Comparison of ENCODE assay signal across 18 mouse cellular contexts in genomic region chr13:100526649-100527038, GRCm38 (mm10). TPM values are rescaled to one million over a fixed set of nuclear protein-coding genes. Genes with fewer than 3 reads are reported as not detected.
DNase-seq lines count a peak whose midpoint lies in the region; ATAC-seq and TF ChIP-seq lines count a peak whose summit lies in the region.
"Had no signal": no experiment of that assay in that cellular context is flagged by ENCODE, and none has a peak within 500 bp of the region (broad histone marks: within the 10 kb centered on the region; RNA-seq: fewer than 3 reads in every experiment).

No protein-coding gene starts in this region.

- no peak for DNase-seq in forebrain, postnatal 0 days
- no peak for DNase-seq in forebrain, embryonic 11.5 days (ENCODE audit: low spot score)
- no peak for DNase-seq in kidney, postnatal 0 days (ENCODE audit: low spot score)
- no peak for DNase-seq in kidney, postnatal 10 days
- DNase-seq in right cerebral cortex, postnatal 4 days = no peak
- DNase-seq in right cerebral cortex, adult 18-20 months = no peak
- DNase-seq: adrenal gland, postnatal 10 days; gastrocnemius, postnatal 25 days; heart, postnatal 36 days; lung, adult 2 months; thymus, adult 2 months had no signal

- H3K27ac ChIP-seq in forebrain, postnatal 0 days (ENCODE audit: low read depth, low read length) = peak overlapping the region; percentile 71
- no peak overlapping the region for H3K27ac ChIP-seq in forebrain, embryonic 11.5 days (ENCODE audit: low read depth, low read length)
- peak overlapping the region; percentile 19; the same call in 1 of the 2 replicates for H3K27ac ChIP-seq in kidney, postnatal 0 days
- peak overlapping the region; percentile 58; the same call in 1 of the 2 replicates for H3K27ac ChIP-seq in intestine, embryonic 15.5 days
- peak overlapping the region; percentile 53; the same call in 1 of the 2 replicates for H3K27ac ChIP-seq in liver, embryonic 15.5 days (replicated peaks)
- H3K27ac ChIP-seq: embryonic facial prominence, embryonic 10.5 days; macrophage had no signal

- no peak overlapping the region for H3K4me3 ChIP-seq in forebrain, postnatal 0 days (ENCODE audit: low read depth, low read length)
- no peak overlapping the region for H3K4me3 ChIP-seq in forebrain, embryonic 11.5 days (ENCODE audit: low read depth, low read length)
- no peak overlapping the region for H3K4me3 ChIP-seq in kidney, postnatal 0 days (replicated peaks; ENCODE audit: low read depth, low read length)
- H3K4me3 ChIP-seq in intestine, embryonic 15.5 days (replicated peaks) = no peak overlapping the region
- H3K4me3 ChIP-seq in liver, embryonic 15.5 days (replicated peaks) = no peak overlapping the region
- H3K4me3 ChIP-seq: embryonic facial prominence, embryonic 10.5 days had no signal

- H3K4me1 ChIP-seq in forebrain, postnatal 0 days (ENCODE audit: insufficient read depth) = peaks cover 3% of the 10 kb centered on the region; the same call in 1 of the 2 replicates
- H3K4me1 ChIP-seq in forebrain, embryonic 11.5 days (replicated peaks; ENCODE audit: control insufficient read depth, insufficient read depth, low read length) = no peaks in the 10 kb centered on the region
- no peaks in the 10 kb centered on the region for H3K4me1 ChIP-seq in kidney, postnatal 0 days (replicated peaks; ENCODE audit: insufficient read depth, low read length)
- H3K4me1 ChIP-seq in intestine, embryonic 15.5 days (replicated peaks) = peaks cover 12% of the 10 kb centered on the region
- H3K4me1 ChIP-seq in liver, embryonic 15.5 days (replicated peaks) = peaks cover 16% of the 10 kb centered on the region
- H3K4me1 ChIP-seq: embryonic facial prominence, embryonic 10.5 days had no signal

- no peaks in the 10 kb centered on the region for H3K36me3 ChIP-seq in forebrain, postnatal 0 days (ENCODE audit: insufficient read depth)
- H3K36me3 ChIP-seq in forebrain, embryonic 11.5 days (ENCODE audit: control insufficient read depth, insufficient read depth, low read length) = no peaks in the 10 kb centered on the region
- no peaks in the 10 kb centered on the region for H3K36me3 ChIP-seq in kidney, postnatal 0 days (ENCODE audit: insufficient read depth, low read length)
- no peaks in the 10 kb centered on the region for H3K36me3 ChIP-seq in intestine, embryonic 15.5 days
- H3K36me3 ChIP-seq in liver, embryonic 15.5 days (replicated peaks) = 0 out of 2 replicates have a peak, but pooled peaks cover 5% of the 10 kb centered on the region

- no peak for TF ChIP-seq CTCF in forebrain, postnatal 0 days (IDR thresholded peaks at IDR 0.05; ENCODE audit: low read depth)
- no peak for TF ChIP-seq CTCF in kidney, postnatal 0 days (IDR thresholded peaks at IDR 0.05; ENCODE audit: low read depth)

- no peaks in the 10 kb centered on the region for H3K9me3 ChIP-seq in forebrain, postnatal 0 days (ENCODE audit: low read length)
- H3K9me3 ChIP-seq in forebrain, embryonic 11.5 days (ENCODE audit: control insufficient read depth, low read length) = no peaks in the 10 kb centered on the region
- no peaks in the 10 kb centered on the region for H3K9me3 ChIP-seq in kidney, postnatal 0 days (replicated peaks; ENCODE audit: low read length)
- H3K9me3 ChIP-seq in intestine, embryonic 15.5 days = no peaks in the 10 kb centered on the region
- H3K9me3 ChIP-seq in liver, embryonic 15.5 days (replicated peaks) = no peaks in the 10 kb centered on the region

- 79% methylated on average over 6 of the region's 6 CpGs for WGBS in forebrain, postnatal 0 days
- WGBS in forebrain, embryonic 11.5 days = 83% methylated on average over 6 of the region's 6 CpGs
- 39% methylated on average over 6 of the region's 6 CpGs for WGBS in kidney, postnatal 0 days
- WGBS in intestine, embryonic 15.5 days = 48% methylated on average over 6 of the region's 6 CpGs
- 50% methylated on average over 6 of the region's 6 CpGs for WGBS in liver, embryonic 15.5 days (ENCODE audit: insufficient replicate concordance)

- H3K27me3 ChIP-seq in forebrain, postnatal 0 days (ENCODE audit: insufficient read depth, low read length) = no peaks in the 10 kb centered on the region
- no peaks in the 10 kb centered on the region for H3K27me3 ChIP-seq in forebrain, embryonic 11.5 days (ENCODE audit: control insufficient read depth, insufficient read depth, low read length)
- no peaks in the 10 kb centered on the region for H3K27me3 ChIP-seq in kidney, postnatal 0 days (ENCODE audit: insufficient read depth, low read length)
- H3K27me3 ChIP-seq in intestine, embryonic 15.5 days (replicated peaks) = no peaks in the 10 kb centered on the region
- no peaks in the 10 kb centered on the region for H3K27me3 ChIP-seq in liver, embryonic 15.5 days

- no peak for ATAC-seq in forebrain, postnatal 0 days
- no peak for ATAC-seq in forebrain, embryonic 11.5 days (replicated peaks; ENCODE audit: low FRiP score)
- ATAC-seq in kidney, postnatal 0 days (replicated peaks; ENCODE audit: low FRiP score, low read depth) = no peak; the same call in 1 of the 2 replicates
- 0 out of 2 replicates have a peak, but pooled peaks have one; percentile 17 for ATAC-seq in intestine, embryonic 15.5 days
- ATAC-seq in liver, embryonic 15.5 days (ENCODE audit: insufficient read depth) = no peak
- ATAC-seq: hindbrain, embryonic 16.5 days had no signal

- no peak overlapping the region for H3K9ac ChIP-seq in forebrain, postnatal 0 days
- no peak overlapping the region for H3K9ac ChIP-seq in forebrain, embryonic 11.5 days (ENCODE audit: low read length)
- H3K9ac ChIP-seq in kidney, postnatal 0 days (ENCODE audit: low read depth, low read length) = no peak overlapping the region
- H3K9ac ChIP-seq in intestine, embryonic 15.5 days = no peak overlapping the region
- no peak overlapping the region for H3K9ac ChIP-seq in liver, embryonic 15.5 days

- no peak overlapping the region for H3K4me2 ChIP-seq in forebrain, postnatal 0 days (ENCODE audit: low read depth)
- H3K4me2 ChIP-seq in forebrain, embryonic 11.5 days (ENCODE audit: low read depth, low read length, severe bottlenecking) = no peak overlapping the region
- H3K4me2 ChIP-seq in kidney, postnatal 0 days (ENCODE audit: low read length) = peak overlapping the region; percentile 15; the same call in 1 of the 2 replicates
- peak overlapping the region; percentile 22; the same call in 1 of the 2 replicates for H3K4me2 ChIP-seq in intestine, embryonic 15.5 days (replicated peaks)
- peak overlapping the region; percentile 33 for H3K4me2 ChIP-seq in liver, embryonic 15.5 days
- H3K4me2 ChIP-seq: heart, embryonic 11.5 days; midbrain, embryonic 11.5 days had no signal

RNA-seq across cellular contexts. Expression of gene Ocln, which starts 25.9 kb away (rescaled TPM):
- 13.5 and 15.8 TPM in 2 replicates for total RNA-seq in forebrain, postnatal 0 days (2014; rRNA removed)
- polyA plus RNA-seq in forebrain, postnatal 0 days (2015; fragmentation: Nextera tagmentation; extraction: Ambion mirVana) = 8.2 and 11.7 TPM in 2 replicates
- 2.6 and 2.9 TPM in 2 replicates for polyA plus RNA-seq in forebrain, embryonic 11.5 days (2014; fragmentation: Nextera tagmentation; extraction: Ambion mirVana)
- 35.3 and 37.8 TPM in 2 replicates for polyA plus RNA-seq in kidney, postnatal 0 days (2015; fragmentation: Nextera tagmentation; extraction: Ambion mirVana)
- polyA plus RNA-seq in intestine, embryonic 15.5 days (2015; fragmentation: Nextera tagmentation; extraction: Ambion mirVana) = 86.9 and 89.1 TPM in 2 replicates
- polyA plus RNA-seq in liver, embryonic 15.5 days (2015; fragmentation: Nextera tagmentation; extraction: Ambion mirVana) = 10.0 and 10.9 TPM in 2 replicates
- polyA plus RNA-seq: macrophage had no signal

RNA-seq across cellular contexts. Expression of gene Gtf2h2, which starts 34.3 kb away (rescaled TPM):
- 41.5 and 44.9 TPM in 2 replicates for total RNA-seq in forebrain, postnatal 0 days (2014; rRNA removed)
- 47.6 and 58.8 TPM in 2 replicates for polyA plus RNA-seq in forebrain, postnatal 0 days (2015; fragmentation: Nextera tagmentation; extraction: Ambion mirVana)
- 82.6 and 105 TPM in 2 replicates for polyA plus RNA-seq in forebrain, embryonic 11.5 days (2014; fragmentation: Nextera tagmentation; extraction: Ambion mirVana)
- 66.3 and 67.9 TPM in 2 replicates for polyA plus RNA-seq in kidney, postnatal 0 days (2015; fragmentation: Nextera tagmentation; extraction: Ambion mirVana)
- polyA plus RNA-seq in intestine, embryonic 15.5 days (2015; fragmentation: Nextera tagmentation; extraction: Ambion mirVana) = 78.8 and 79.0 TPM in 2 replicates
- polyA plus RNA-seq in liver, embryonic 15.5 days (2015; fragmentation: Nextera tagmentation; extraction: Ambion mirVana) = 23.6 and 25.5 TPM in 2 replicates

Comparison
In these comparisons a context has a peak if more than half of its experiments do, and no peak if none do; other contexts are left out.
1. H3K4me2 ChIP-seq: peak in kidney, postnatal 0 days (single experiment), intestine, embryonic 15.5 days (single experiment) and liver, embryonic 15.5 days (single experiment); none in forebrain, postnatal 0 days (single experiment) and forebrain, embryonic 11.5 days (single experiment).